Mouse (Mus musculus) MEL (cell line): ENCODE results near the gene Samd5. TPM values are rescaled to one million over a fixed set of nuclear protein-coding genes. Genes with fewer than 3 reads are reported as not detected.

Experiments
- DNase-seq: peaks from one replicate; pipeline ENCODE4 v3.0.0; 2011; ENCODE audit warnings: low read depth, low spot score
- H3K27ac ChIP-seq: 2 replicates; pipeline ENCODE4 v1.5.1; 2012; ENCODE audit warnings: low read depth, mild to moderate bottlenecking, control low read depth, low read length, moderate library complexity; ENCODE audit not compliant: control insufficient read depth
- H3K27me3 ChIP-seq, 2 experiments: fragments of 150-350 bp in 1 of 2; sonication (generic) in 1 of 2; 2 replicates each; pipeline ENCODE4 v1.6.1; 2012; ENCODE audit warnings: low read length in 2 of 2, mild to moderate bottlenecking in 2 of 2, improper control_type of control experiment in 1 of 2, moderate library complexity in 1 of 2; ENCODE audit not compliant: insufficient read depth in 2 of 2, control insufficient read depth in 1 of 2
- H3K36me3 ChIP-seq, 2 experiments: 2 replicates each; pipeline ENCODE4 v1.6.1; 2012 to 2014; ENCODE audit warnings: low read length in 2 of 2, improper control_type of control experiment in 1 of 2, inconsistent platforms in 1 of 2, mild to moderate bottlenecking in 1 of 2; ENCODE audit not compliant: insufficient read depth in 2 of 2, control insufficient read depth in 1 of 2
- H3K4me1 ChIP-seq, 2 experiments: fragments of 150-350 bp in 1 of 2; sonication (generic) in 1 of 2; 2 replicates each; pipeline ENCODE4 v1.6.1; 2012; ENCODE audit warnings: low read length in 2 of 2, improper control_type of control experiment in 1 of 2, mild to moderate bottlenecking in 1 of 2; ENCODE audit not compliant: insufficient read depth in 2 of 2, control insufficient read depth in 1 of 2
- H3K4me3 ChIP-seq, 2 experiments: fragments of 150-350 bp in 1 of 2; sonication (generic) in 1 of 2; 2 replicates each; pipeline ENCODE4 v1.5.1; 2012; ENCODE audit warnings: low read depth in 2 of 2, low read length in 2 of 2, mild to moderate bottlenecking in 2 of 2, moderate library complexity in 2 of 2, control low read depth in 1 of 2, improper control_type of control experiment in 1 of 2; ENCODE audit not compliant: control insufficient read depth in 1 of 2, insufficient read depth in 1 of 2
- H3K79me2 ChIP-seq: 2 replicates; pipeline ENCODE4 v1.6.1; 2012; ENCODE audit warnings: mild to moderate bottlenecking, low read length, moderate library complexity; ENCODE audit not compliant: control insufficient read depth, poor library complexity, insufficient read depth
- H3K9ac ChIP-seq: 2 replicates; pipeline ENCODE4 v1.6.1; 2012; ENCODE audit warnings: low read depth, mild to moderate bottlenecking, control low read depth, low read length, moderate library complexity; ENCODE audit not compliant: control insufficient read depth, poor library complexity, severe bottlenecking
- H3K9me3 ChIP-seq: fragments of 150-350 bp; sonication (generic); replicated peaks from 2 replicates; pipeline ENCODE4 v1.6.1; 2012; ENCODE audit warnings: mild to moderate bottlenecking, low read length, improper control_type of control experiment, moderate library complexity; ENCODE audit not compliant: insufficient read depth
- CHD1 ChIP-seq: IDR thresholded peaks from 2 replicates; pipeline ENCODE4 v1.6.1; 2012; ENCODE audit warnings: low read depth, mild to moderate bottlenecking, inconsistent platforms, low read length, improper control_type of control experiment
- CTCF ChIP-seq, 3 experiments: IDR thresholded peaks in 2 of 3; conservative IDR thresholded peaks in 1 of 3; 2 replicates each; pipeline ENCODE4 v1.5.1; 2011 to 2012; ENCODE audit warnings: low read length in 3 of 3, low read depth in 2 of 3, mild to moderate bottlenecking in 2 of 3, improper control_type of control experiment in 1 of 3, inconsistent platforms in 1 of 3, mixed read lengths in 1 of 3, moderate library complexity in 1 of 3; ENCODE audit not compliant: control insufficient read depth in 1 of 3, insufficient read depth in 1 of 3, poor library complexity in 1 of 3, severe bottlenecking in 1 of 3
- E2F4 ChIP-seq: IDR thresholded peaks from 2 replicates; pipeline ENCODE4 v1.6.1; 2011; ENCODE audit warnings: low read depth, low read length, improper control_type of control experiment, borderline replicate concordance
- ELF1 ChIP-seq: IDR thresholded peaks from 2 replicates; pipeline ENCODE4 v1.6.1; 2014; ENCODE audit warnings: low read depth, mild to moderate bottlenecking, inconsistent platforms, low read length, improper control_type of control experiment, moderate library complexity
- EP300 ChIP-seq, 2 experiments: IDR thresholded peaks; 2 replicates each; pipeline ENCODE4 v1.6.1; 2011; ENCODE audit warnings: improper control_type of control experiment in 2 of 2, low read length in 2 of 2, low read depth in 1 of 2, mild to moderate bottlenecking in 1 of 2
- ETS1 ChIP-seq: IDR thresholded peaks from 2 replicates; pipeline ENCODE4 v1.6.1; 2012; ENCODE audit warnings: low read depth, mild to moderate bottlenecking, inconsistent platforms, low read length, improper control_type of control experiment, moderate library complexity
- GABPA ChIP-seq: IDR thresholded peaks from 2 replicates; pipeline ENCODE4 v1.6.1; 2012; ENCODE audit warnings: low read depth, mild to moderate bottlenecking, inconsistent platforms, low read length, improper control_type of control experiment, moderate library complexity
- GATA1 ChIP-seq: IDR thresholded peaks from 2 replicates; pipeline ENCODE4 v1.6.1; 2011; ENCODE audit warnings: low read depth, low read length, improper control_type of control experiment
- MAFK ChIP-seq: IDR thresholded peaks from 2 replicates; pipeline ENCODE4 v1.6.1; 2011; ENCODE audit warnings: low read depth, mild to moderate bottlenecking, low read length, improper control_type of control experiment, borderline replicate concordance
- MAX ChIP-seq: IDR thresholded peaks from 2 replicates; pipeline ENCODE4 v1.6.1; 2011; ENCODE audit warnings: low read length, improper control_type of control experiment
- MAZ ChIP-seq: IDR thresholded peaks from 2 replicates; pipeline ENCODE4 v1.6.1; 2012; ENCODE audit warnings: low read depth, mild to moderate bottlenecking, inconsistent platforms, low read length, improper control_type of control experiment
- MYB ChIP-seq: IDR thresholded peaks from 2 replicates; pipeline ENCODE4 v1.6.1; 2011; ENCODE audit warnings: mild to moderate bottlenecking, low read depth, low read length, improper control_type of control experiment
- MYC ChIP-seq: IDR thresholded peaks from 2 replicates; pipeline ENCODE4 v1.6.1; 2011; ENCODE audit warnings: low read depth, mild to moderate bottlenecking, low read length, improper control_type of control experiment, moderate library complexity
- NRF1 ChIP-seq: IDR thresholded peaks from 2 replicates; pipeline ENCODE4 v1.6.1; 2014; ENCODE audit warnings: low read depth, mild to moderate bottlenecking, inconsistent platforms, low read length, improper control_type of control experiment, moderate library complexity; ENCODE audit not compliant: poor library complexity, insufficient read depth, severe bottlenecking
- POLR2A ChIP-seq, 2 experiments: IDR thresholded peaks; 2 replicates each; pipeline ENCODE4 v1.6.1; 2011 to 2012; ENCODE audit warnings: low read length in 2 of 2, mild to moderate bottlenecking in 2 of 2, control low read depth in 1 of 2, improper control_type of control experiment in 1 of 2, low read depth in 1 of 2, moderate library complexity in 1 of 2; ENCODE audit not compliant: control insufficient read depth in 1 of 2, insufficient read depth in 1 of 2, poor library complexity in 1 of 2
- POLR2AphosphoS2 ChIP-seq: IDR thresholded peaks from 2 replicates; pipeline ENCODE4 v1.6.1; 2011; ENCODE audit warnings: low read length, improper control_type of control experiment
- POLR2AphosphoS5 ChIP-seq: IDR thresholded peaks from 2 replicates; pipeline ENCODE4 v1.6.1; 2012; ENCODE audit warnings: low read depth, borderline replicate concordance, mild to moderate bottlenecking, inconsistent platforms, low read length, moderate library complexity, mixed read lengths
- RCOR1 ChIP-seq: IDR thresholded peaks from 2 replicates; pipeline ENCODE4 v1.6.1; 2012; ENCODE audit warnings: low read depth, mild to moderate bottlenecking, inconsistent platforms, low read length, improper control_type of control experiment
- SIN3A ChIP-seq: IDR thresholded peaks from 2 replicates; pipeline ENCODE4 v1.6.1; 2012; ENCODE audit warnings: low read length, improper control_type of control experiment, inconsistent platforms
- TBP ChIP-seq: IDR thresholded peaks from 2 replicates; pipeline ENCODE4 v1.8.0; 2011; ENCODE audit warnings: low read depth, low read length, improper control_type of control experiment
- TCF12 ChIP-seq: IDR thresholded peaks from 2 replicates; pipeline ENCODE4 v1.6.1; 2014; ENCODE audit warnings: low read depth, mild to moderate bottlenecking, inconsistent platforms, low read length, improper control_type of control experiment, moderate library complexity
- USF1 ChIP-seq: IDR thresholded peaks from 2 replicates; pipeline ENCODE4 v1.6.1; 2014; ENCODE audit warnings: low read depth, mild to moderate bottlenecking, inconsistent platforms, low read length, improper control_type of control experiment, moderate library complexity
- polyA plus RNA-seq, 2 experiments: library from polyadenylated mRNA; stranded (reverse) in 1 of 2; unstranded in 1 of 2; fragments of >175 nt in 1 of 2; fragments of >200 nt in 1 of 2; gene quantifications; 2 replicates each; pipeline versions ENCODE4 v1.2.1 to v1.2.4; 2012; ENCODE audit warnings: low replicate concordance in 2 of 2, low read depth in 1 of 2; ENCODE audit not compliant: insufficient read length in 2 of 2, insufficient read depth in 1 of 2, missing spikeins in 1 of 2
- total RNA-seq: library from RNA; depleted of rRNA; stranded (reverse); fragments of 300-350 nt; gene quantifications from 2 replicates; pipeline ENCODE4 v1.2.3, GENCODE M21; 2012

The Samd5 gene
- total and polyA plus RNA-seq, 3 experiments, result 0.01 TPM; not detected in 2

- Histone ChIP-seq H3K9ac (no peak overlapping the region), H3K27me3 (no peaks in the 10 kb centered on the region), H3K4me3 (no peak overlapping the region), H3K36me3 (no peaks in the 10 kb centered on the region), H3K79me2 (no peaks in the 10 kb centered on the region), H3K9me3 (no peaks in the 10 kb centered on the region), H3K27ac (no peak overlapping the region), H3K4me1 (no peaks in the 10 kb centered on the region)
- no peak for DNase-seq
- TF ChIP-seq SIN3A (no peak), MYB (no peak), POLR2A (IDR thresholded peaks at IDR 0.05; ENCODE audit: control insufficient read depth in 1 of 2, insufficient read depth in 1 of 2, low read depth in 1 of 2, low read length in 2 of 2, poor library complexity in 1 of 2) (no peak), CHD1 (no peak), CTCF (IDR thresholded peaks at IDR 0.05 in 2 of 3, conservative IDR thresholded peaks at IDR 0.05 in 1 of 3; ENCODE audit: control insufficient read depth in 1 of 3, insufficient read depth in 1 of 3, low read depth in 2 of 3, low read length in 3 of 3, poor library complexity in 1 of 3, severe bottlenecking in 1 of 3) (no peak), USF1 (no peak), E2F4 (no peak), NRF1 (no peak), MYC (no peak), TCF12 (no peak), POLR2AphosphoS5 (no peak), MAX (no peak), ETS1 (no peak), GABPA (no peak), TBP (no peak)
Measured at GRCm38 (mm10) chr10:9720027-9720426, 45.0 kb upstream of the Samd5 start.

GRCm38 (mm10) chr10:9718086-9718485, 43.1 kb upstream of the Samd5 start:
- no peak for DNase-seq
- Histone ChIP-seq H3K9me3 (no peaks in the 10 kb centered on the region), H3K27me3 (no peaks in the 10 kb centered on the region), H3K4me3 (no peak overlapping the region), H3K4me1 (no peaks in the 10 kb centered on the region), H3K9ac (no peak overlapping the region), H3K27ac (no peak overlapping the region), H3K79me2 (no peaks in the 10 kb centered on the region), H3K36me3 (no peaks in the 10 kb centered on the region)
- TF ChIP-seq E2F4 (no peak), EP300 (IDR thresholded peaks at IDR 0.05; ENCODE audit: low read depth in 1 of 2, low read length in 2 of 2) (no peak), GATA1 (no peak), CHD1 (no peak), MAX (no peak), POLR2AphosphoS2 (no peak), MAZ (no peak), RCOR1 (no peak), ELF1 (no peak), MAFK (no peak), GABPA (no peak), SIN3A (no peak), TCF12 (no peak)
